Comparison of ENCODE assay signal across 8 mouse cellular contexts in the genomic region with DNA sequence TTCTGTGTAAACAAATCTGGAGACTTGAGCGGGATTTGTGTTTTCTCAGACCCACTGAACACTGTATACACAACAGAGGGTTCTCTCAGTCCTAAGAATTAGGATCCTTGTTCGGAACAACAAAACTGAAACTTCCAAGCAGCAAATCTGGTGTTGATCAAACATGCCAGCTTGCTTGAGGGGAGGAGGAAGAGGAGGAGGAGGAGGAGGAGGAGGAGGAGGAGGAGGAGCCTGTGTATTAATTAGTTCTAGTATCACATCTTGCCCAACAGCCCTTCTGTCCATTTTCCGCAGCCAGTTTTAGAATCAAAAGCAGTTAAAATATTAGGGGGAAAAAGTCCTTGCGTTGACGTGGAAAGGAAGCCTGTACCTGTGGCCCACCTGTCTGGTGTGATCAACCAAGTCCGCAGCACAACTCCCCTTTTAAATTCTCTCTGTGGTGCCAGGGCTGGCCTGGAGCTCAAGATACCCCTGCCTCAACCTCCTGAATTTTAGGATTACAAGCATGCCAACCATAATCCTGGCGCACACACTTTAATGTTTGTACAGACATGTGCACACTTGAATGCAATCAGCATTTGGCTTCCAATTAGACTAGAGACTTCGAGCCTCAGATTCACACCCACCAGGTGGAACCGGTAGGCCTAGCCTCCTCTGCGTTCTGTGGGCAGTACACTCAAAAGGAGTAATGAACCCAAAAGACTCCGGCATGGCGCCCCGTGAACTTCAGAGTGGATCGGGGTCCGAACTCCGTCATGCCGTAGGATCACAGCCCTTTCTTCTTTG. TPM values are rescaled to one million over a fixed set of nuclear protein-coding genes. Genes with fewer than 3 reads are reported as not detected.
DNase-seq lines count a peak whose midpoint lies in the region; ATAC-seq lines count a peak whose summit lies in the region.

No protein-coding gene starts in this region.

- peaks cover 43% of the 10 kb centered on the region for H3K4me1 ChIP-seq in kidney, embryonic 16.5 days (ENCODE audit: insufficient read depth, low read length)
- peaks cover 20% of the 10 kb centered on the region for H3K4me1 ChIP-seq in embryonic facial prominence, embryonic 14.5 days (ENCODE audit: control insufficient read depth, insufficient read depth, low read length)
- peaks cover 24% of the 10 kb centered on the region for H3K4me1 ChIP-seq in intestine, embryonic 16.5 days (ENCODE audit: control insufficient read depth, insufficient read depth, low read length)
- peaks cover 53% of the 10 kb centered on the region for H3K4me1 ChIP-seq in neural tube, embryonic 12.5 days

- 0 out of 2 replicates have a peak, but pooled peaks cover 3% of the 10 kb centered on the region for H3K9me3 ChIP-seq in kidney, embryonic 16.5 days (ENCODE audit: low read length)
- H3K9me3 ChIP-seq in embryonic facial prominence, embryonic 14.5 days (ENCODE audit: control insufficient read depth, low read length) = no peaks in the 10 kb centered on the region
- no peaks in the 10 kb centered on the region for H3K9me3 ChIP-seq in intestine, embryonic 16.5 days (ENCODE audit: control insufficient read depth, low read length)
- no peaks in the 10 kb centered on the region for H3K9me3 ChIP-seq in neural tube, embryonic 12.5 days

- no peak for DNase-seq in kidney, adult 11 months
- DNase-seq in embryonic facial prominence, embryonic 14.5 days (ENCODE audit: low spot score) = peak; percentile 36
- DNase-seq in frontal cortex, postnatal 25 days (ENCODE audit: low spot score in 2 of 2) = no peak
- no peak for DNase-seq in gastrocnemius, postnatal 10 days
- no peak for DNase-seq in left cerebral cortex, adult 8-10 months (ENCODE audit: low spot score in 2 of 2)

- H3K36me3 ChIP-seq in kidney, embryonic 16.5 days (ENCODE audit: insufficient read depth, low read length) = no peaks in the 10 kb centered on the region
- no peaks in the 10 kb centered on the region for H3K36me3 ChIP-seq in embryonic facial prominence, embryonic 14.5 days (ENCODE audit: control insufficient read depth, insufficient read depth, low read length)
- no peaks in the 10 kb centered on the region for H3K36me3 ChIP-seq in intestine, embryonic 16.5 days (ENCODE audit: control insufficient read depth, insufficient read depth, low read length)
- no peaks in the 10 kb centered on the region for H3K36me3 ChIP-seq in neural tube, embryonic 12.5 days

- peaks cover 48% of the 10 kb centered on the region for H3K27me3 ChIP-seq in kidney, embryonic 16.5 days (ENCODE audit: insufficient read depth, low read length)
- peaks cover 72% of the 10 kb centered on the region for H3K27me3 ChIP-seq in embryonic facial prominence, embryonic 14.5 days (replicated peaks; ENCODE audit: control insufficient read depth, insufficient read depth, low read length)
- H3K27me3 ChIP-seq in intestine, embryonic 16.5 days (replicated peaks; ENCODE audit: control insufficient read depth, insufficient read depth, low read length) = no peaks in the 10 kb centered on the region; the same call in 1 of the 2 replicates
- peaks cover 10% of the 10 kb centered on the region; the same call in 1 of the 2 replicates for H3K27me3 ChIP-seq in neural tube, embryonic 12.5 days (replicated peaks)

- H3K4me3 ChIP-seq in kidney, embryonic 16.5 days (ENCODE audit: low read length) = peak overlapping the region; percentile 51
- H3K4me3 ChIP-seq in embryonic facial prominence, embryonic 14.5 days (ENCODE audit: low read depth, low read length) = peak overlapping the region; percentile 47
- peak overlapping the region; percentile 52 for H3K4me3 ChIP-seq in intestine, embryonic 16.5 days (ENCODE audit: low read length)
- H3K4me3 ChIP-seq in neural tube, embryonic 12.5 days = peak overlapping the region; percentile 39

- 10% methylated on average over 17 of the region's 17 CpGs for WGBS in kidney, embryonic 16.5 days
- WGBS in embryonic facial prominence, embryonic 14.5 days = 10% methylated on average over 17 of the region's 17 CpGs
- 16% methylated on average over 17 of the region's 17 CpGs for WGBS in intestine, embryonic 16.5 days
- 6% methylated on average over 17 of the region's 17 CpGs for WGBS in neural tube, embryonic 12.5 days

- 0 out of 2 replicates have a peak overlapping the region, but pooled peaks have one; percentile 54 for H3K27ac ChIP-seq in kidney, embryonic 16.5 days (ENCODE audit: low read length)
- H3K27ac ChIP-seq in embryonic facial prominence, embryonic 14.5 days (replicated peaks; ENCODE audit: low read depth, low read length) = no peak overlapping the region
- no peak overlapping the region for H3K27ac ChIP-seq in intestine, embryonic 16.5 days (ENCODE audit: low read length)
- no peak overlapping the region for H3K27ac ChIP-seq in neural tube, embryonic 12.5 days

- peak overlapping the region; percentile 57 for H3K9ac ChIP-seq in kidney, embryonic 16.5 days (replicated peaks; ENCODE audit: low read length)
- peak overlapping the region; percentile 58; the same call in 1 of the 2 replicates for H3K9ac ChIP-seq in embryonic facial prominence, embryonic 14.5 days (ENCODE audit: low read depth, low read length)
- peak overlapping the region; percentile 71 for H3K9ac ChIP-seq in intestine, embryonic 16.5 days (ENCODE audit: low read depth, low read length)
- peak overlapping the region; percentile 53; the same call in 1 of the 2 replicates for H3K9ac ChIP-seq in neural tube, embryonic 12.5 days

- no peak for ATAC-seq in kidney, embryonic 16.5 days (ENCODE audit: low FRiP score, low TSS enrichment)
- ATAC-seq in embryonic facial prominence, embryonic 14.5 days (ENCODE audit: low read depth) = no peak
- ATAC-seq in intestine, embryonic 16.5 days = no peak
- no peak for ATAC-seq in neural tube, embryonic 12.5 days (ENCODE audit: low FRiP score, low read depth)

- H3K4me2 ChIP-seq in kidney, embryonic 16.5 days (replicated peaks; ENCODE audit: low read depth, low read length) = peak overlapping the region; percentile 85
- H3K4me2 ChIP-seq in embryonic facial prominence, embryonic 14.5 days (ENCODE audit: low read depth, low read length) = peak overlapping the region; percentile 95
- peak overlapping the region; percentile 92 for H3K4me2 ChIP-seq in intestine, embryonic 16.5 days (ENCODE audit: low read depth, low read length)
- H3K4me2 ChIP-seq in neural tube, embryonic 12.5 days (replicated peaks) = peak overlapping the region; percentile 88

RNA-seq across cellular contexts. Expression of a gene that starts 3.3 kb away (rescaled TPM):
- polyA plus RNA-seq in kidney, embryonic 16.5 days (2015; fragmentation: Nextera tagmentation; extraction: Ambion mirVana) = 34.4 and 36.9 TPM in 2 replicates
- 8.4 and 8.7 TPM in 2 replicates for polyA plus RNA-seq in embryonic facial prominence, embryonic 14.5 days (2014; fragmentation: Nextera tagmentation; extraction: Ambion mirVana)
- polyA plus RNA-seq in intestine, embryonic 16.5 days (2015; fragmentation: Nextera tagmentation; extraction: Ambion mirVana) = 24.2 and 25.4 TPM in 2 replicates
- polyA plus RNA-seq in neural tube, embryonic 12.5 days (2016; fragmentation: Nextera tagmentation; extraction: Ambion mirVana) = 77.5 and 80.4 TPM in 2 replicates
- total RNA-seq in gastrocnemius, postnatal 10 days (2021) = 10 to 100 TPM; 10.3 to 14.7 TPM
- 10 to 100 TPM in 1 of 4 experiments, 1 to 10 TPM in 3; 5.8 to 10.6 (median 8.0) TPM for total RNA-seq in left cerebral cortex, adult 8-10 months (2022)

RNA-seq across cellular contexts. Expression of a gene that starts 16.1 kb away (rescaled TPM):
- 31.4 and 32.4 TPM in 2 replicates for polyA plus RNA-seq in kidney, embryonic 16.5 days (2015; fragmentation: Nextera tagmentation; extraction: Ambion mirVana)
- polyA plus RNA-seq in embryonic facial prominence, embryonic 14.5 days (2014; fragmentation: Nextera tagmentation; extraction: Ambion mirVana) = 23.1 and 24.7 TPM in 2 replicates
- polyA plus RNA-seq in intestine, embryonic 16.5 days (2015; fragmentation: Nextera tagmentation; extraction: Ambion mirVana) = 26.8 and 27.4 TPM in 2 replicates
- 40.8 and 44.5 TPM in 2 replicates for polyA plus RNA-seq in neural tube, embryonic 12.5 days (2016; fragmentation: Nextera tagmentation; extraction: Ambion mirVana)
- 10 to 100 TPM in 1 of 2 experiments, 1 to 10 TPM in 1; 9.8 to 12.0 TPM for total RNA-seq in gastrocnemius, postnatal 10 days (2021)
- total RNA-seq in left cerebral cortex, adult 8-10 months (2022) = 10 to 100 TPM; 44.8 to 48.3 (median 45.6) TPM
